16 mouse cellular contexts compared by ENCODE assay signal in the genomic region with DNA sequence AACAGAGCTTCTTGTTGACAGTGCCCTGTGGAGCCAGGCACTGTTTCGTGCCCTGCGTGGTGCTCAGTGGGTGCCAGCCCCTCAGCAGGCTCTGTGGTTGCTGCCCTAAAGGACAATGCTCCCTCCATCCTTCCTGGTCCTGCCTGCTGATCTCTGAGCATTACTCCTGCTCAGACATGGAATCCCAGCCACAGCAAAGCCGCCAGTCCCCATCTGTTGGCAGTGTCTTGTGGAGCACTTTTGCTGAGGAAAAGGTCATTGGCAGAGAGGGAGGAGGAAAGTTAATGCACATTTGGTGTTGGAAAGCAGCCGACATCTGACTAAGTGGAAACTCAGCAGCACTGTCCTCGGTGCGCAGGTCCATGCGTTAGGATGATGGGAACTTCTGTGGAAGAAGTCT.
A peak's percentile ranks its signal among the peaks of the same experiment; 100 is the strongest.
DNase-seq lines count a peak whose midpoint lies in the region; ATAC-seq and TF ChIP-seq lines count a peak whose summit lies in the region.
"Had no signal": no experiment of that assay in that cellular context is flagged by ENCODE, and none has a peak within 500 bp of the region (broad histone marks: within the 10 kb centered on the region; RNA-seq: fewer than 3 reads in every experiment).

No protein-coding gene starts in this region.

- 29% methylated on average over 7 of the region's 7 CpGs for WGBS in heart, postnatal 0 days
- WGBS in hindbrain, embryonic 10.5 days: 35% methylated on average over 7 of the region's 7 CpGs
- WGBS in lung, postnatal 0 days: 56% methylated on average over 7 of the region's 7 CpGs

- H3K4me3 ChIP-seq in heart, postnatal 0 days (ENCODE audit: low read depth, low read length): no peak overlapping the region
- no peak overlapping the region for H3K4me3 ChIP-seq in hindbrain, embryonic 10.5 days
- no peak overlapping the region for H3K4me3 ChIP-seq in lung, postnatal 0 days (ENCODE audit: low read depth, low read length)
- H3K4me3 ChIP-seq: heart, embryonic 12.5 days; limb, embryonic 13.5 days; midbrain, embryonic 10.5 days; neural tube, embryonic 12.5 days had no signal

- TF ChIP-seq CTCF in heart, postnatal 0 days (IDR thresholded peaks at IDR 0.05; ENCODE audit: low read depth): no peak
- TF ChIP-seq CTCF in brain, embryonic 14.5 days (IDR thresholded peaks at IDR 0.05; ENCODE audit: borderline replicate concordance, extremely low read depth, insufficient read depth, insufficient read length): no peak
- TF ChIP-seq CTCF in lung, postnatal 0 days (IDR thresholded peaks at IDR 0.05): no peak

- peak; percentile 56; the same call in 1 of the 2 replicates for ATAC-seq in cerebellum, adult (ENCODE audit: insufficient number of reproducible peaks, low FRiP score, low TSS enrichment)
- no peak for ATAC-seq in heart, postnatal 0 days (ENCODE audit: insufficient read depth, low read depth)
- no peak for ATAC-seq in megakaryocyte, adult 5-6 weeks (ENCODE audit: poor library complexity, severe bottlenecking)
- no peak for ATAC-seq in lung, postnatal 0 days

- no peak for DNase-seq in cerebellum, adult 8-10 months
- no peak for DNase-seq in heart, postnatal 0 days (ENCODE audit: low spot score)
- no peak for DNase-seq in heart, adult 9 months (ENCODE audit: low spot score in 2 of 2)
- DNase-seq in brain, embryonic 14.5 days (ENCODE audit: low read depth): peak; percentile 54
- no peak for DNase-seq in hindbrain, embryonic 10.5 days (ENCODE audit: low spot score)
- DNase-seq in lung, postnatal 0 days (ENCODE audit: low spot score): no peak
- DNase-seq: kidney, adult 18-20 months; layer of hippocampus, adult 9-11 months; lung, adult 18-20 months; thymus, postnatal 14 days had no signal

- H3K27me3 ChIP-seq in heart, postnatal 0 days (ENCODE audit: control insufficient read depth, insufficient read depth, low read length): no peaks in the 10 kb centered on the region
- H3K27me3 ChIP-seq in hindbrain, embryonic 10.5 days (ENCODE audit: insufficient read depth, poor library complexity, severe bottlenecking): no peaks in the 10 kb centered on the region
- H3K27me3 ChIP-seq in lung, postnatal 0 days (replicated peaks; ENCODE audit: insufficient read depth, low read length): no peaks in the 10 kb centered on the region
- H3K27me3 ChIP-seq: heart, embryonic 12.5 days; limb, embryonic 13.5 days; neural tube, embryonic 12.5 days had no signal

- no peak for TF ChIP-seq POLR2A in brain, embryonic 14.5 days (IDR thresholded peaks at IDR 0.05; ENCODE audit: borderline replicate concordance, extremely low read depth, insufficient read depth, insufficient read length, poor library complexity, severe bottlenecking)

- H3K9me3 ChIP-seq in heart, postnatal 0 days (replicated peaks; ENCODE audit: control insufficient read depth, low read length): no peaks in the 10 kb centered on the region
- no peaks in the 10 kb centered on the region for H3K9me3 ChIP-seq in hindbrain, embryonic 10.5 days
- H3K9me3 ChIP-seq in lung, postnatal 0 days (ENCODE audit: low read length): no peaks in the 10 kb centered on the region
- H3K9me3 ChIP-seq: heart, embryonic 12.5 days; limb, embryonic 13.5 days; midbrain, embryonic 10.5 days; neural tube, embryonic 12.5 days had no signal

- peaks cover 43% of the 10 kb centered on the region for H3K4me1 ChIP-seq in heart, postnatal 0 days (ENCODE audit: control insufficient read depth, insufficient read depth)
- peaks cover 19% of the 10 kb centered on the region for H3K4me1 ChIP-seq in hindbrain, embryonic 10.5 days (replicated peaks)
- H3K4me1 ChIP-seq in lung, postnatal 0 days (ENCODE audit: insufficient read depth, low read depth, low read length): peaks cover 28% of the 10 kb centered on the region; the same call in 1 of the 2 replicates
- H3K4me1 ChIP-seq: neural tube, embryonic 12.5 days had no signal

- H3K36me3 ChIP-seq in heart, postnatal 0 days (replicated peaks; ENCODE audit: control insufficient read depth, insufficient read depth, low read length): peaks cover 44% of the 10 kb centered on the region
- peaks cover 59% of the 10 kb centered on the region for H3K36me3 ChIP-seq in hindbrain, embryonic 10.5 days
- H3K36me3 ChIP-seq in lung, postnatal 0 days (ENCODE audit: insufficient read depth, low read length): peaks cover under 1% of the 10 kb centered on the region; the same call in 1 of the 2 replicates

- peak overlapping the region; percentile 10; the same call in 1 of the 2 replicates for H3K27ac ChIP-seq in heart, postnatal 0 days (ENCODE audit: low read depth)
- peak overlapping the region; percentile 75 for H3K27ac ChIP-seq in hindbrain, embryonic 10.5 days
- H3K27ac ChIP-seq in lung, postnatal 0 days (ENCODE audit: low read length): no peak overlapping the region
- H3K27ac ChIP-seq: limb, embryonic 13.5 days; midbrain, embryonic 10.5 days; neural tube, embryonic 12.5 days had no signal

- H3K4me2 ChIP-seq in heart, postnatal 0 days (ENCODE audit: low read depth, low read length): no peak overlapping the region
- no peak overlapping the region for H3K4me2 ChIP-seq in lung, postnatal 0 days (replicated peaks; ENCODE audit: low read depth, low read length)
- H3K4me2 ChIP-seq: heart, embryonic 12.5 days; limb, embryonic 13.5 days; neural tube, embryonic 12.5 days had no signal

- TF ChIP-seq EP300 in heart, postnatal 0 days (IDR thresholded peaks at IDR 0.05; ENCODE audit: low read depth): no peak
- no peak for TF ChIP-seq EP300 in lung, postnatal 0 days (IDR thresholded peaks at IDR 0.05)

- no peak overlapping the region for H3K9ac ChIP-seq in heart, postnatal 0 days (replicated peaks; ENCODE audit: low read depth, low read length)
- H3K9ac ChIP-seq in lung, postnatal 0 days (replicated peaks; ENCODE audit: low read depth): no peak overlapping the region
- H3K9ac ChIP-seq: limb, embryonic 13.5 days; neural tube, embryonic 12.5 days had no signal
